Mouse (Mus musculus) urinary bladder, postnatal 36 days (tissue): Measurements from ENCODE around the gene Brinp3.

Experiments
- DNase-seq, 2 experiments: peaks; one replicate each; pipeline ENCODE4 v3.0.0; 2022; ENCODE audit warnings: low spot score in 2 of 2, mixed read lengths in 1 of 2

Gene Brinp3

DNA sequence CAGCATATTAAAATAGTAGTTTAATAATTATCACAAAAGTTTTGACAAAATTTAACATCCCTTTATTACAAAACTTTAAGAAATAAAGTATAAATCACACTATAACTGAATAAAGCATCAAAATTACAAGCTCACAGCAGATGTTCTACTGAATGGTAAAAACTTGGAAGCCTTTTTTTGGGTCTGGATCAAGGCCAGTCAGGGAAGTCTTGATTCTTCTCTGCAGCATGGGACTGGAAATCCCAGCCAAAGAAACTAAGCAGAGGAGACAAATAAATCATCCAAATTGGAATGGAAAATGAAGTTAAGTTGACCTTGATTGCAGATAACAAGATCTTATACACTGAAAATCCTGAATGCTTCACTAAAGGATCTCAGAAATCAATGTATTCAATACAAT lies 298.3 kb downstream of the Brinp3 start:
- DNase-seq = no peak

DNA sequence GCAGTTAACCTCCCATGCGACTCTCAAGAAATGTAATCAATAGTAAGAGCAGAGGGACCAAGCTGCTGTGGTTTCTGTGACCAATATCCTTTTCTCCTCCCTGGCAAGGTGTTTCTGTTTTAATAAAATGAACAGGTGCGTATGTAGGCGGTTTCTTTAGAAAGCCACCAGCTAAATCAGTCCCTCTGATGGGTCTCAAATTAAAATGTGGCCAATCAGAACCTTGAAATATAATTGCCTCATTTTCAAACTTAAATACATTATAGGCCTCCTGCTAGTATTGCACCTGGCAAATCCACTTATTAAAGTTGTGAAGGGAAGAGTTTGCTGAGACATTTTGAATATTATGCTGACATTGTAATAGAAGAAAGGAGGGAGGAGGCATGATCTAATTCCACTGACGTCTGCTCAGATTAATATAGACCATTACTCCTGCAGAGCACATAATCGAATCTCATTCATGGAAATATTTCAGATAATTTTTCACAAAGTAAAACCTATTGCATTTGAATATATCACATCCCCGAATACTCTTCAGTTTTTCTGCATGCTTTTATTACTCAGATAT lies 305.5 kb downstream of the Brinp3 start:
- no peak for DNase-seq

GRCm38 (mm10) chr1:146801821-146802220 lies 307.3 kb downstream of the Brinp3 start:
- DNase-seq = no peak

DNA sequence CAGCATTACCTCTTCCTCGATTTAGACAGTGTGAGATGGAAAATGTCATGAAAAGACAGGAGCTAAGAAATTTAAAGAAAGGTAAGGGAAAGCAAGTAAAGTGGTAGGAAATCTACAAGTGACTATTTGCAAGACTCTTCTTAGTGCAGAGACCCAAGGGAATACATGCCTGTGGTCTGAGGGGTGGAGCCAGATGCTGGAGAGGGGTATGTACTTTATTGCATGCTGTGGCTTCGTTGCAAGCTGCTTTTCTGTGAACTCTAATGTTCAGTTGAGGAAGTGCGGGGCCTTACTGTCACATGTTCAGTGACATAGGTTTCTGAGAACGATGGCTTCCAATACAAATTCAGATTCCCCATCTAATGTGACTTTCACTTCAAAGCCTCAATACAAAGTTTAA lies 313.2 kb downstream of the Brinp3 start:
- no peak for DNase-seq

DNA sequence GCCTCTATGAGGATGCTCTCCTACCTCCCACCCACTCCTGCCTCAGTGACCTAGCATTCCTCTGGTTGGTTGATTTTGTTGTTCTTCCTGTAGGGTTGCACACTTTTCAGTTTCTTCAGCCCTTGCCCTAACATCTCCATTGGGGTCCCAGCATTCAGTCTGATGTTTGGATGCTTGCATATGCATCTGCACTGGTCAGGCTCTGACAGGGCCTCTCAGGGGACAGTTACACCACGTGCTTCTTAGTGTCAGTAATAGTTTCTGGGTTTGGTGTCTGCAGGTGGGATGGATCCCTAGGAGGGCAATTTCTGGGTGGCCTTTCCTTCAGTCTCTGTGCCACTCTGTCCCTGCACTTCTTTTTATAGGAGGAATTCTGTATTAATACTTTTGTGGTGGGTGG lies 339.3 kb downstream of the Brinp3 start:
- no peak for DNase-seq

- no peak for DNase-seq
These were observed 349.5 kb downstream of the Brinp3 start for GRCm38 (mm10) chr1:146844087-146844486.

- DNase-seq = no peak
These were observed 354.3 kb downstream of the Brinp3 start for GRCm38 (mm10) chr1:146848892-146849291.

GRCm38 (mm10) chr1:146850147-146850546 lies 355.6 kb downstream of the Brinp3 start:
- DNase-seq = no peak

GRCm38 (mm10) chr1:146898636-146899035 lies 404.1 kb downstream of the Brinp3 start:
- DNase-seq = no peak

GRCm38 (mm10) chr1:146901691-146902090 lies 407.1 kb downstream of the Brinp3 start:
- no peak for DNase-seq

DNA sequence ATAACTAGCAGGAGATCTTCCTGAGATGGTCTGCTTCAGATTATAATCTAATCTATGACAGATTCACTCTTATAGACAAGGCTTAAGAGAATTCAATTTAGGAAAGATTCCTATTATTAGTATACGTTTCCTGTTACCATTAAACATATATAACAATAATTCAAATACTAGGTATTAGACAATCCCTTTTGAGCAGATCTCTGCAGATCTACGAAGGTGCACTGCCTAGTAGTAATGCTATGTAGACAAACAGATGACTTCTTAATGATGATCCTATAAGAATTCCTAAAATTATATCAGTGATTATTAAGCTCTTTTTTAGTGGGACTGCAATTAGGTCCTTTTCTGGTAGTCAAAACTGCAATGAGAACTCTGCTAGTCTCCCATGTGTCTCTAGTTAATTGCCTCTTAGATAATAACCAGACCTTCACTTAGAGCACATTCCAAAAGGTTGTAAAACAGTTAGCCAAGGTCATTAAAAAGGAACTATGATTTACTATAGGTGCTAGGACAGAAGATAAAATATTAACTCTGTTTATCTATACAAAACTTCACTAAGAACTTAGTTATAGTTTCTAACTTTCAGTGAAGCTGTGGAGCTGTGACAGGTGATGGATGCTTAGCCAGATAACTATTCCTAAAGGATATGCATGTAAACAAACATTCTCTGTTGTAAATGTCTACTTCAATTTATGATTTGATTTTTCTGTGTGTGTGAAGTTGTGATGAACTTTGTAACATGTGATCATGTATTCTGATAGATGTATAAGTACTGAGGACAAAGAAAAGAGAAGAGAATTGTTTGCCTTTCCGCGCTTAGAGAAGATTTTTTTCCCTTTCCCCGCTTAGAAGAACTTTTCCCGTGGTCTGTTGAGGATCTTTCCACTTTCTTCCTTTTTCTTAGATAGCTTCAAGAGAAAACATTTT lies 445.2 kb downstream of the Brinp3 start:
- no peak for DNase-seq
